Mouse (Mus musculus) embryonic facial prominence, embryonic 15.5 days (tissue): Measurements from ENCODE around the gene Larp1. TPM values are rescaled to one million over a fixed set of nuclear protein-coding genes. Genes with fewer than 3 reads are reported as not detected.
A peak's percentile ranks its signal among the peaks of the same experiment; 100 is the strongest.

Source experiments
- ATAC-seq: fragments of 200-750 bp; cut with Nextera tagmentation; 2 replicates; pipeline ENCODE4 v1.8.0; 2017; ENCODE audit warnings: low read depth, moderate TSS enrichment; ENCODE audit not compliant: insufficient number of reproducible peaks, low FRiP score, low TSS enrichment
- H3K27ac ChIP-seq: fragments of 300-500 bp; sonication (generic); replicated peaks from 2 replicates; pipeline ENCODE4 v1.5.1; 2015; ENCODE audit warnings: mild to moderate bottlenecking, inconsistent platforms
- H3K27me3 ChIP-seq: fragments of 300-500 bp; sonication (generic); 2 replicates; pipeline ENCODE4 v1.6.1; 2015; ENCODE audit warnings: inconsistent platforms
- H3K36me3 ChIP-seq: fragments of 300-500 bp; sonication (generic); 2 replicates; pipeline ENCODE4 v1.6.1; 2015; ENCODE audit warnings: mild to moderate bottlenecking, inconsistent platforms
- H3K4me1 ChIP-seq: fragments of 300-500 bp; sonication (generic); 2 replicates; pipeline ENCODE4 v1.6.1; 2015; ENCODE audit warnings: inconsistent platforms
- H3K4me2 ChIP-seq: fragments of 300-500 bp; sonication (generic); replicated peaks from 2 replicates; pipeline ENCODE4 v1.6.1; 2015; ENCODE audit warnings: mild to moderate bottlenecking, inconsistent platforms
- H3K4me3 ChIP-seq: fragments of 300-500 bp; sonication (generic); replicated peaks from 2 replicates; pipeline ENCODE4 v1.5.1; 2015; ENCODE audit warnings: mild to moderate bottlenecking, inconsistent platforms
- H3K9ac ChIP-seq: fragments of 300-500 bp; sonication (generic); 2 replicates; pipeline ENCODE4 v1.6.1; 2015; ENCODE audit warnings: inconsistent platforms
- H3K9me3 ChIP-seq: fragments of 300-500 bp; sonication (generic); replicated peaks from 2 replicates; pipeline ENCODE4 v1.6.1; 2016; ENCODE audit warnings: inconsistent platforms
- WGBS: fragments of 180-500 bp; shearing (Covaris S2); methylation state at CpG from one replicate; pipeline ENCODE4 v1.1.7; 2015; 5-methylcytosine and 5-hydroxymethylcytosine counted together
- polyA plus RNA-seq: library from polyadenylated mRNA; unstranded; fragments of >200 nt; fragmentation: Nextera tagmentation; extraction: Ambion mirVana; gene quantifications from 2 replicates; pipeline ENCODE4 v1.2.1, GENCODE M21; 2015

Larp1 gene
- polyA plus RNA-seq, 1 experiment from 2014 or later = 19.3 TPM

DNA sequence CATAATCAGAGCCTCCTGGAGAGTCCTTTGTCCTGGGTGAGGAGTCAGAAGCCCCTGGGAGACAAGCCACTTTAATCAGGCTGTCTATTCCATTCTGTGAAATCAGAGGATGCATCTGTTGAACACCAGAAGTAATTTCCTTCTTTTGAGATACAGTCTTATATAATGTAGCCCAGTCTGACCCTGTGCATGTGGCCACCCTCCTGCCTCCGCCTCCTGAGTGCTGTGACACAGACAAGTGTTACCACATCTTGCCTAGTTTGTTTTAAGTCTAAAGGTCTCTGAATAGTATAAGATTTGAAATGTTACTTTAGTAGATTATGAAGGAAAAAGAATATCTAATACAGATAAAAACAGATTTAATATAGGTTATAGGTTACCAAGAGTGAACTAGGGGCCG is 91.1 kb downstream of the Larp1 start:
- Histone ChIP-seq H3K4me3 (no peak overlapping the region), H3K4me2 (no peak overlapping the region), H3K9me3 (no peaks in the 10 kb centered on the region), H3K36me3 (no peaks in the 10 kb centered on the region), H3K4me1 (peaks cover 24% of the 10 kb centered on the region), H3K9ac (no peak overlapping the region), H3K27me3 (no peaks in the 10 kb centered on the region), H3K27ac (no peak overlapping the region)
- 93% methylated on average over 2 of the region's 2 CpGs for WGBS
- no peak for ATAC-seq

DNA sequence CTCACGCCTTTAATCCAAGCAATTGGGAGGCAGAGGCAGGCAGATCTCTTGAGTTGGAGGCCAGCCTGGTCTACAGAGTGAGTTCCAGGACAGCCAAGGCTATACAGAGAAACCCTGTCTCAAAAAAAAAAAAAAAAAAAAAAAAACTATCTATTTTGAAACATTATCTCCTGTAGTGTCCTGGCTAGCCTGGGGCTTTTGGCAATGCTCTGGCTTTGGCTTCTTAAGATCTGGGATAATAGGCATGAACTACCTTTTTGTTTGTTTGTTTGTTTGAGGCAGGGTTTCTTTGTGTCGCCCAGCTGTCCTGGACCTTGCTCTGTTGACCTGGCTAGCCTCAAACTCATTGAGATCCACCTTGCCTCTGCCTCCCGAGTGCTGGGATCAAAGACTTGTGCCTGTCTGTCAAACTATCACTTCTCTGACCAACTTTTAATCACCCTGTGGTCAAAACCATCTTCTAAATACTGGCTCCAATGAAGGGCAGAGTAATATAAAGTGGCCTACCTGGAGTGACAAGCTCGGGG is 92.4 kb downstream of the Larp1 start:
- Histone ChIP-seq H3K9me3 (no peaks in the 10 kb centered on the region), H3K27ac (no peak overlapping the region), H3K4me1 (peaks cover 29% of the 10 kb centered on the region), H3K9ac (no peak overlapping the region), H3K4me2 (no peak overlapping the region), H3K36me3 (no peaks in the 10 kb centered on the region), H3K27me3 (no peaks in the 10 kb centered on the region), H3K4me3 (no peak overlapping the region)
- no peak for ATAC-seq
- WGBS = 79% methylated on average over 4 of the region's 4 CpGs

DNA sequence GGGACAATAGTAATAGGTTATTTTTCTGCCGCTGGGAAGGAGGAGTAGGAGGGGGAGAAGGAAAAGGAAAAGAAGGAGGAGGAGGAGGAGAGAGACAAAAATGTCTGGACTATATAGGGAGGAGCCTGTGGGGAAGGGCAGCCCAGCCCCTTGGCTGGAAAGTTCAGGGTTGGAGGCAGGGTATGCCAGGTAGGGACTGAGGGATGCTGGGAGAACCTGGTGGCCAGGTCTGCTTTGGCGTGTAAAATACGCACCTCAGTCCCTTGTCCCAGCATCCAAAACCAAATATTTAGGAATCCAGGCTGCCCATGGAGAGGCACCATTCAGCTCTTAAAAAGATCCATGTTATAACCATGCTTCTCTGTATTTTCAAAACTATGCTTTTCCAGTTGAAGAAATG is 93.3 kb downstream of the Larp1 start:
- H3K27me3 ChIP-seq = no peaks in the 10 kb centered on the region
- no peaks in the 10 kb centered on the region for H3K36me3 ChIP-seq
- 74% methylated on average over 3 of the region's 3 CpGs for WGBS
- H3K4me2 ChIP-seq = no peak overlapping the region
- peaks cover 29% of the 10 kb centered on the region for H3K4me1 ChIP-seq
- no peak overlapping the region for H3K4me3 ChIP-seq
- no peaks in the 10 kb centered on the region for H3K9me3 ChIP-seq
- H3K9ac ChIP-seq = no peak overlapping the region
- H3K27ac ChIP-seq = no peak overlapping the region
- no peak for ATAC-seq

DNA sequence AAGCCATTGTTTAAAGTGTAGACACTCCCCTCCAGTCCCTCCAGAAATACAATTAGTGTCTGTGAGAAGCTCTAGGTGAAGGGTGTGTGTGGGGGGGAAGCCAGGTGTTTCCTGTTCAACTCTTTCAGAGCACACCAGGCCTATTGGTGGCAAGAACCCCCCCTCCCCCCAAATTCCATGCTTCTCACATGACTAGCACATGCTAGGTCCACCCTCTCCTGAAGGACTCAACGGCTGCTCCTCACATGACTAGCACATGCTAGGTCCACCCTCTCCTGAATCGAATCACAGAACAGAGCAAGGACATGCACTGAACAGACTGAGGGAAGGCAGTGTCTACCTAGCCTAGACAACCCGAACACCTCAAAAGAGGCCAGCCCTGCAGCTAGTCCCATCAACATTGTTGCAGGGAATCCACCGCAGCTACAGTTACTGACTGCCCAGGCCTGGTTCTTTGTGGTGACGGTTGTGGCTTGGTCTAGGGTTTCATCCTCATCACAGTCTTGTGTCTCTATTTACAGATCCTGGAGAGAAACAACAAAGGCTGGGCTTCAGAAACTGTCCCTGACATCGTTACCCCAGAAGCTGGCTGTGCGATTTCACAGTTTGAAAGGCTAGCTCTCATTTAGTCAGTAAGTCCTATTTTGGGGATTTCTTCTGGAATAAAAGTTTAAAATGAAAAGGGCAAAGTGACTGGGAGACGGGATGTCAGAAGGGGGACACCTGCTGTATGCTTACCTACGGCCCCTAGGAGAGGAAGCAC is 93.9 kb downstream of the Larp1 start:
- Histone ChIP-seq H3K9ac (no peak overlapping the region), H3K27ac (peak overlapping the region; percentile 77), H3K4me1 (peaks cover 28% of the 10 kb centered on the region), H3K4me2 (peak overlapping the region; percentile 67; the same call in 1 of the 2 replicates), H3K9me3 (no peaks in the 10 kb centered on the region), H3K4me3 (peak overlapping the region; percentile 91), H3K27me3 (no peaks in the 10 kb centered on the region), H3K36me3 (no peaks in the 10 kb centered on the region)
- no peak for ATAC-seq
- WGBS = 83% methylated on average over 9 of the region's 9 CpGs

- Histone ChIP-seq H3K4me2 (peak overlapping the region; percentile 67), H3K4me3 (peak overlapping the region; percentile 91), H3K9ac (peak overlapping the region; percentile 41), H3K27me3 (no peaks in the 10 kb centered on the region), H3K9me3 (no peaks in the 10 kb centered on the region), H3K27ac (peak overlapping the region; percentile 77), H3K36me3 (no peaks in the 10 kb centered on the region), H3K4me1 (peaks cover 25% of the 10 kb centered on the region)
- 41% methylated on average over 13 of the region's 13 CpGs for WGBS
- ATAC-seq = peak; percentile 6; the same call in 1 of the 2 replicates
Observed at GRCm38 (mm10) chr11:58103344-58103653, 94.4 kb downstream of the Larp1 start.

GRCm38 (mm10) chr11:58103697-58104306 is 94.9 kb downstream of the Larp1 start, which contains the start of gene Cnot8:
Gene Cnot8 (plus strand): TSS chr11:58104153.
- WGBS = under 1% methylated on average over 52 of the region's 55 CpGs
- Histone ChIP-seq H3K27ac (peak within 1 kb of the TSS; percentile 86), H3K4me2 (peak within 1 kb of the TSS; percentile 67), H3K27me3 (no peaks in the 10 kb centered on the region), H3K9ac (peak within 1 kb of the TSS; percentile 82), H3K4me1 (peaks cover 25% of the 10 kb centered on the region), H3K4me3 (peak within 1 kb of the TSS; percentile 91), H3K36me3 (no peaks in the 10 kb centered on the region), H3K9me3 (no peaks in the 10 kb centered on the region)
- peak; percentile 97 for ATAC-seq

GRCm38 (mm10) chr11:58104351-58104791 is 95.5 kb downstream of the Larp1 start:
- under 1% methylated on average over 24 of the region's 24 CpGs for whole genome bisulfite sequencing
- no peaks in the 10 kb centered on the region for H3K36me3 ChIP-seq
- no peaks in the 10 kb centered on the region for H3K9me3 ChIP-seq
- H3K27ac ChIP-seq = peak overlapping the region; percentile 86
- peak overlapping the region; percentile 82 for H3K9ac ChIP-seq
- peak; percentile 15; the same call in 1 of the 2 replicates for ATAC-seq
- peak overlapping the region; percentile 91 for H3K4me3 ChIP-seq
- peak overlapping the region; percentile 67 for H3K4me2 ChIP-seq
- peaks cover 25% of the 10 kb centered on the region for H3K4me1 ChIP-seq
- H3K27me3 ChIP-seq = no peaks in the 10 kb centered on the region

DNA sequence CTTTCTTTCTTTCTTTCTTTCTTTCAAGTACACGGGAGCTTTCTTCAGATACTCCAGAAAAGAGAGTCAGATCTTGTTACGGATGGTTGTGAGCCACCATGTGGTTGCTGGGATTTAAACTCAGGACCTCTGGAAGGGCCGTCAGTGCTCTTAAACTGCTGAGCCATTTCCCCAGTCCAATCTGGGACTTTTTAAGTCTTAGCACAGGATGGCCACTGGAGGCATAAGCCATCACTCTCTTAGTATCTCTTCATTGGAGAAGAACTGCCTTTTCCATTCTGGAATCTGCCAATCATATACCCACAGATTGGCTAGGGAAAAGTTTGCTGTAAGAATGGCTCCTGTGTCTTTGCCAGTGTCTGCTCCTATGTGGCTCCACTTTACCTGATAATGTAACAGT is 98.1 kb downstream of the Larp1 start:
- no peak overlapping the region for H3K27ac ChIP-seq
- no peak overlapping the region for H3K4me3 ChIP-seq
- 39% methylated on average over 3 of the region's 3 CpGs for WGBS
- H3K36me3 ChIP-seq = peaks cover 20% of the 10 kb centered on the region
- H3K9me3 ChIP-seq = no peaks in the 10 kb centered on the region
- H3K27me3 ChIP-seq = no peaks in the 10 kb centered on the region
- no peak overlapping the region for H3K4me2 ChIP-seq
- H3K9ac ChIP-seq = no peak overlapping the region
- H3K4me1 ChIP-seq = peaks cover 25% of the 10 kb centered on the region
- no peak for ATAC-seq

DNA sequence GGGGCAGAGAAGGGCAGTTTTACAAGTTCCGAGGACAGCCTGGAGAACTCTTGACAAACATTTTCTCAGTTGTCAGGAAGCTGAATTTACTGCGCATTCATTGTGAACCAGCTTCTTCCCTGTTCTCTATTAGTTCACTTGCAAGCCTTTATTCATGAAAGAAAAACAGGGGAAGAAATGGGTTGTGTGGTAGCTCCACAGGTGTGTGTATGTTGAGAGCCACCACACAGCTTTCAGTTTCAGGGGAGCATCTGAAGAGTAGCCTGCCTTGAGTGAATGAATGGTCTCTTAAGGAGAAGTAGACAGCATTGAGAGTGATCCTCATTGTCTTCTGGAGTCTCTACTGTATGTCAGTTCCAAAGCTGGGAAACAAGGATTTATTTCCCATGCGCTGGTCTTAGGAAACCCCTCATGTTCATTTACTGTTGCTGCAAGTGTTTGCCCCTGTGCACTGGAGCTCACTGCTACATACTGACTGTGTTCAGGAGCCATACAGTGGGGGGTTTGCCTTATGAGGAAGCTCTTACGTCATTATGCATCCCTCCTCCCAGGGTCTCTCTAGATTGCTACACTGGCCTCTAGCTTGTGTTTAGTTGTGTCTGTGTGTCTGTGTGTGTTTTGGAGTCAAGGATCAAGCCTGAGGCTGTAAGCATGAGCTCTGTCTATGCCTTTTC is 98.9 kb downstream of the Larp1 start:
- WGBS = 80% methylated on average over 4 of the region's 4 CpGs
- H3K4me1 ChIP-seq = peaks cover 23% of the 10 kb centered on the region
- H3K4me2 ChIP-seq = no peak overlapping the region
- H3K9ac ChIP-seq = no peak overlapping the region
- H3K4me3 ChIP-seq = no peak overlapping the region
- no peaks in the 10 kb centered on the region for H3K27me3 ChIP-seq
- H3K36me3 ChIP-seq = peaks cover 28% of the 10 kb centered on the region
- ATAC-seq = no peak
- H3K27ac ChIP-seq = no peak overlapping the region
- H3K9me3 ChIP-seq = no peaks in the 10 kb centered on the region
